Mouse (Mus musculus) skeletal muscle tissue, adult 2 months (tissue): ENCODE measurements around the gene Znrd1as.
"Not testable (repeated sequence)": the region's sequence is repeated elsewhere in the genome, so short reads cannot be mapped to it uniquely, and the experiment has no call there.

Source experiments
- DNase-seq: peaks from one replicate; pipeline ENCODE4 v3.0.0-alpha.2; 2012; ENCODE audit warnings: low read depth, low spot score

The Znrd1as gene

DNA sequence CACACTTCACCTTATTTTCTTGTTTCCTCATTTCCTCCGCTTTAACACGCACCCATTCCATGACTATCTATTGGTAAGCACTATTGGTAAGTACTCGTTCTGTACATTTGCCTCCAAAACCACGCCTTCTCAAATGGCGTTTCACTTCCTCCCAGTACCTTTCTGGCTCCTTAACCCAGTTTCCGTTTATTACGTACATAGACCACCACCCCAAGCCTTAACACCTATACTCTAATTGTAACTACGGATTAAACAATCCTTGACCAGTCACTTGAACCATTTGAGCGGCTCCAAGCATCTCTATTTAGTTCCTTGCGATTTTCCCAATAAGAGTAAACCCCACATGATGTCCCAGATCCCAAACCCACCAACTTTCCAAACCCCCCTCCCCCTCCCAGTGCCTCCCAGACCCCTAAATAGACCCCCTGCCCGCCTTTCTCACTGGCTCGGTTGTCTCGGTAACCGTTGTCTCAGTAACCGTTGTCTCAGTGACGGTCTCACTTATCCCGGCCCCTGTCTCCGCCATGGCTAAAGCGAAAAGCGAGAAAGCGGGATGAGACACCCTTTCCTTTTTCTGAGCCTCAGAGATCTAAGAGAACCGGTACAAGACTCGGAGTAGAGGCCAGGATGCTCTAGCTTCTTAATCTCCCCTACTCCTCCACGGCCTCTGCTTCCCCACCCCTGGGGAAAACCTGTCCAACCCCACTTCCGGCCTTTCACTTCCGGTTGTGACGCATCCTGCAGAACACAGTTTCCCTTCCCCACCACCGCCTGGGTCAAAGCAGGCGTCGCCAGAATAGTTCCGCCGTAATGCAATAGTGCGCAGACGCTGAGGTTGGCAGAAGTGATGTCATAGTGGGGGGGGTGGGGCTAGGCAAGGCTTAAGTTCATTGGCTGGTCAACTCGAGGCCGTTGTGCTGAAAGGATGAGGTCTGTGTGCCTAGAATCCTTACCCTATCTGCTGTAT lies 7.1 kb upstream of the Znrd1as start, which contains the start of gene Ppp1r11:
TSS of gene Ppp1r11 (minus strand) at position 761 of the 967 bp plus-strand sequence.
- DNase-seq, result peak; percentile 97

DNA sequence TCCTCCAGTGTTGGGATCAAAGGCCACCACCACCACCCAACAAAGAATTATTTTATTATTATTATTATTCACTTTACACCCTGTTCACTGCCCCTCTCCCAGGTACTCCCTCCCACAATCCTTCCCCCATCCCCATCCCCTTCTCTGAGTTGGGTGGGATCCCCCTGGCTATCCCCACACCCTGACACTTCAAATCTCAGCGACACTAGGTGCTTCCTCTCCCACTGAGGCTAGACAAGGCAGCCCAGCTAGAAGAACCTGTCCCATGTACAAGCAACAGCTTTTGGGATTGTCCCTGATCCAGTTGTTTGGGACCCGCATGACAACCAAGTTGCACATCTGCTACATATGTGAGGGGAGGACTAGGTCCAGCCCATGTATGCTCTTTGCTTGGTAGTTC lies 5.8 kb upstream of the Znrd1as start:
- DNase-seq, result no peak

DNA sequence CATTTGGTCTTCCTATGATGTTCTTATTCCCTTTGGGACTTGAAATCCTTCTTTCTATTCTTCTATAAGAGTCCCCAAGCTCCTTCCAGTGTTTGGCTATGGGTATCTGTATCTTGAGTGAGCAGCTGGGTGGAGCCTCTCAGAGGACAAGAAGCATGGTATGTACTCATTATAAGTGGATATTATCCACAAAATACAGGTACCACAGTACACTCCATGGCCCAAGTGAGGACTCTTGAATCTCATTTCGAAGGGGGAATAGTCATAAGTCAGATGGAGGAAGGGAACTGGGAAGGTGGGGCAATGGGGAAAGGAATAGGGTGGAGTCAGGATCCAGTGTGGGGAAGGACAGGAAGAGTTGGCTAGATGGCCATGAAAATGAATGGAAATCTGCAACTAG lies 5.3 kb upstream of the Znrd1as start:
- DNase-seq, result no peak

DNA sequence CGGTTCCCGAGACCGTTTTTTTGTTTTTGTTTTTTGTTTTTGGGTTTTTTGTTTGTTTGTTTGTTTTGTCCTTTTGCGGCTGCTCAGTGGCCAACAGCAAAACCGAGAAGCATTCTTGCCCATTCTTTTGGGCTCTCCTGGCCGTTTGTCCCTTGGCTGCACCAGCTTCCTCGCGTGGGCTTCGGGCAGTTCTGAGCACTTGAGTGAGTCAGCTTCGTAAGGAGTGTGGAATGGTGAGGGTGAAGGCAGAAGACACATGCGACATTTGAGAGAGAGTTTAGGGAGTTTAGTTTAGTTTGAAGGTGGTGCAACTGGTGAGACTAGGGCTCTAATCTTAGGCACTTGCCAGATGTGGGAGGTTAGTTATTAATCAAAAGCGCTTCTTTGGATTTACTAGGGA lies 492 bp downstream of the Znrd1as start:
- DNase-seq, result no peak

DNA sequence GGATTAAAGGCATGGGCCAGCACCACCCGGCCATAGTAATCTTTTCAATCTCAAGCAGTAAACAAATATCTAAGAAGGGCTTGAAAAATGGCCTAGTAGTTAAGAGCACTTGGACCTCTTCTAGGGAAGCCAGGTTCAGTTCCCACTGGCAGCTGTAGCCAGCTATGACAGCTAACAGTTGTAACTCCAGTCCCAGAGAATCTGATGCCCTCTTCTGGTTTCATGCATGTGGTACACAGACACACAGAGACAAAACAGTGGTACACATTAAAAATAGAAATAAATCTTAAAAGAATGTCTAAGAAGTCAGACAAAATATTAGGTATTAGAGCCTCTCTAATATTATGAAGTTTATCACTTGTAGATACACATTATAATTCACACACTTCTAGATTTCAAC lies 2.7 kb downstream of the Znrd1as start:
- no peak for DNase-seq

DNA sequence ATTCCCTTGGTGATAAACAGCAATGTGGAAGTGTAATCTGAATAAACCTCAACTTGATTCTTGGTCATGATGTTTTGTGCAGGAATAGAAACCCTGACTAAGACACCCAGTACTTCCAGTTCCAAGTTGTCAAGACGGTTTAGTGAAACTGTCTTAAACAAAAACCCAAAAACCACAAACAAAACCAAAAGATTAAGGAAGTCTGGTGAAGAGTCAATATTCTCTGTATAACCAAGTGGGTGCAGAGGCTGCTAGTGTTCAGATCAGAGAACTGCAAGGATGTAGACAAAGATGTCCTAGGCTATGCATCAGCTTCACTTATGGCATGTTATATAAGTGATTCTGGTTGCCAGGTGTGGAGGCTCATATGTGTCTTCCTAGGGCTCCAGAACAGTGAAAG lies 8.5 kb downstream of the Znrd1as start:
- no peak for DNase-seq

DNA sequence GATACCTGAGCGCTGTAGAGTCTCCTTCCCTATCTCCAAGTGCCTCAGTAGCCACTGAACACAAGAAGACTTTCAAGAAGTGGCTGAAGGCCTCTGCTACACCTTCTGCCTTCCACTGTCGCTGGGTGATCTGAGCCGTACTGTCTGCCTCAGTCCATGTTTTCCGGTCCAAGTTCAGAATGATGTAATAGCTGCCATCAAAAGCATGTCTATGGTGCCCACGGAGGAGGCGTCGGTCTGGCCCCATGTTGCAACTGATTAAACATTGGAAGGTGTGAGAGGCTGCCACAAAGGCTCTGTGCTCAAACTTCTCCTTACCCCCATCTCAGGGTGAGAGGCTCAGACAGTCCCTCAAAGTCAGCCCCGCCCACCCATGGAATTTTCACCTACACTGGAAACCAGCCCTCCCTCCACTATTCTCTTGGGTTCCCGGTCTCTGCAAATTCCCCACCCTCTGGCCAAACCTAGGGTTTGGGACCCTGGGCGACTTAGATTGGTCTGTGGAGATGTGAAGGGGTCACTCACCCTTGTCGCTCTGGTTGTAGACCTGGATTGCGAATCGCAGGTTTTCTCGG lies 12.0 kb downstream of the Znrd1as start:
- no peak for DNase-seq

DNA sequence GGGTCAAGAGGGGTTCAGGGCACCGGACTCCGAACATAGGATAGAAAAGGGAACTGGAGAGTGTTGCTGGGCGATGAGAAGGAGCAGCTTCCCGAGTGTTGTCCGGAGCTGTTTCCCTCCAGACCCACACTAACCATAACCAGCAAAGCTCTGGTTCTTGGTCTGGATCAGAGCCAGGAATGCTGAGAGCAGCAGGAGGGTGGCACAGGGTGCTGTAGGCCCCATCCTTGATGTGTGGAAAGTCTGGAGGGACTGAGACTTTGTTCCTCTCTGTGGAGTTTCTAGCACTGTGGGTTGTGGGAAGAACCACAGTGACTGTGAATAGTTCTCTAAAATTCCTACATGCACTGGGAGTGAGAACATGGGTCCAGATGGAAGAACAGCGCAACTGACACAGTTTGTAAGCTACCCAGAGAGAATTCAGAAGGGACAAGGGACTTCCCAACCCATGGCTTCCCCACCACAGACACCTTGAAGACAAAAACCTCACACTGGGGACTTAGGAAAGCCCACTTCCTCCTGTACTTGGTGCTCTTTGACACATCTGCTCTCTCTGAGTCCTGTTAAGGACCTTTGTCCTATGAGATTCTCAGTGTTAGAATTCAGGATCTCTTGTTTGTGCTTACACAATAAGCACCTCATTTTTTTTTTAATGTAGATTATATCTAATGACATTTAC lies 12.9 kb downstream of the Znrd1as start:
- no peak for DNase-seq

DNA sequence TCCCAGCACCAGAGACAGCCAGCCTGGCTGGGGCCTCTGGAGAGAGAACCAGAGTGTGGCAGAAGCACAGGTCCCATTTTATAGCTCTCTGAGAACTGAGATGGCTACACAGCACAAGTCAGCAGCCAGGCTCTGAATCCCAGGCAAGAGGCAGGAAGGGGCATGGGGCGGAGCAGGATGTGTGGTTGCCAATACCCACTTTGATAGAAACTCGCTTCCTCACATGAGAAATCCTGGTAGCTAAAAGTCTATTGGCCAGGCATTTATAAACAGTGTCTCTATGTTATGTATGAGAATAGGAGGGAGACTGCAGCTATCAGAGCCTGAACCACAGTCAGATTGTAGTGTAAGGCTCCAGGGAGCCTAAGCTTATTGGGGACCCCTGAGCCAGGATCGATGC lies 14.4 kb downstream of the Znrd1as start:
- DNase-seq, result no peak

DNA sequence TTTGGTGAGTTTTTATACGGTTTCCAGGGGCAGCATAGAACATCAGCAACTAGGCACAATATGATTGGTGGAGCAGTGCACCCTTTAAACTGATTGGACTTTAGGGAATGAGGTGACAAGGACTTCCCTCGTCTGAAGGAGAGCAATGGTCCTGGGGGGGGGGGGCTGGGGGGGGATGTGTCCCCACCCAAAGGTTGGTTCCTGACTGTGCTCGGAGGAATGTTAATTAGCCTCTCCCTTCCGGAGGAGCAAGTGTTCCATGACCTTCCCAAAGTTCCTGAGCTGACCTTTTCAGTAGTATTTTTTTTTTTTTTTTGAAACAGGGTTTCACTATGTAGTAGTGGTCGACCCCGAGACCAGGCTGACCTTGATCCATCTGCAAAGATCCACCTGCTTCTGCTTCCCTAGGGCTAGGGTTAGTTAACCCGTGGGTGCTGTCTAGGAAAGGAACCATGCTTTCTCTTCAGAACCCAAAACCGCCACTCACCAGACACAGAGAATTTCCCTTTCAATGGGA lies 14.9 kb downstream of the Znrd1as start:
- no peak for DNase-seq

DNA sequence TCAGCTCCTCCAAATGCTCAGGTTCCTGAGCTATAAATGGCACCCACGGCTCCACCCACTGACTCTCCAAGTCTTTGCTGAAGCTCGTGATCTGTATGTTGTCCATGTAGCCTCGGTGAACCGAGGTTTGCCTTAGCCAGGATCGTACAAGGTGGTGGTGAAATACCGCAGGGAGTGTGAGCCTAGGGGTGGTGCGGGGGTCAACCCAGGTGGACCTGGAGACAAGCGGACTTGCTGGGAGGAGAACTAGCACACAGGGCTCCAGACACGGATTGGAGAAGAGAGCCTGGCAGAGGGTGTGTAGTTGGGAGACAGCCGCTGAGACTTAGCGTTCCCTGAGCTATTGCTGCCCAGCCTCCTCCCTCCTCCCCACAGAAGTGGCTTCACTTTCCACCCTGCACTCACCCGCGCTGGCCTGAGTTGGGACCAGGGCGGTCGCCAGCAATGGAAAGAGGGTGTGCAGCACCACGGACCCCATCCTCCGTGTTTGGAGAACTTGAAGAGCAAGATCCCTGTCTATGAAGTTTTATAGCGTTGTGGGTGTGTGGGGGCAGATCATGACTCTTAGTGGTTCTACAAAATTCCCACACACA lies 22.9 kb downstream of the Znrd1as start, which contains the start of gene 2410137M14Rik:
TSS of gene 2410137M14Rik (minus strand) at position 17 of the 593 bp plus-strand sequence.
- DNase-seq, result peak; percentile 40

DNA sequence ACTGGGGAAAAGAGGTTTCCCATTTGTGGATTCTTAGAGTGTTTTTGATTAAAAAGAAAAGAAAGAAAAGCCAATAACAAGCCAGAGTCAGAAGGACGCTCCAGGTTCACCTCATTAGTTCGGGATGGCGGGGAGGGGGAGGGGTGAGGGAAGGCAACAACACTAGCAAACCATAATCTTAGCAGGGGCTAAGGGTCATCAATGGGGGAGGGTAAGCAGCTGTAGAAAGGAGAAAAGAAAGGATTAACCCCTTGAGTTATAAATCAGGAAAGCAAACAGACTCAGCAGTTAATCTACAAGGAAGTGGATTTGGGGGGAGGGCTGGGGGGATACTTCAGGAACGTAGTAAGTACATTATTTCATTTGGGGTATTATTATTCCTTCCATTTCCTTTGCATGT lies 23.5 kb downstream of the Znrd1as start:
- no peak for DNase-seq

DNA sequence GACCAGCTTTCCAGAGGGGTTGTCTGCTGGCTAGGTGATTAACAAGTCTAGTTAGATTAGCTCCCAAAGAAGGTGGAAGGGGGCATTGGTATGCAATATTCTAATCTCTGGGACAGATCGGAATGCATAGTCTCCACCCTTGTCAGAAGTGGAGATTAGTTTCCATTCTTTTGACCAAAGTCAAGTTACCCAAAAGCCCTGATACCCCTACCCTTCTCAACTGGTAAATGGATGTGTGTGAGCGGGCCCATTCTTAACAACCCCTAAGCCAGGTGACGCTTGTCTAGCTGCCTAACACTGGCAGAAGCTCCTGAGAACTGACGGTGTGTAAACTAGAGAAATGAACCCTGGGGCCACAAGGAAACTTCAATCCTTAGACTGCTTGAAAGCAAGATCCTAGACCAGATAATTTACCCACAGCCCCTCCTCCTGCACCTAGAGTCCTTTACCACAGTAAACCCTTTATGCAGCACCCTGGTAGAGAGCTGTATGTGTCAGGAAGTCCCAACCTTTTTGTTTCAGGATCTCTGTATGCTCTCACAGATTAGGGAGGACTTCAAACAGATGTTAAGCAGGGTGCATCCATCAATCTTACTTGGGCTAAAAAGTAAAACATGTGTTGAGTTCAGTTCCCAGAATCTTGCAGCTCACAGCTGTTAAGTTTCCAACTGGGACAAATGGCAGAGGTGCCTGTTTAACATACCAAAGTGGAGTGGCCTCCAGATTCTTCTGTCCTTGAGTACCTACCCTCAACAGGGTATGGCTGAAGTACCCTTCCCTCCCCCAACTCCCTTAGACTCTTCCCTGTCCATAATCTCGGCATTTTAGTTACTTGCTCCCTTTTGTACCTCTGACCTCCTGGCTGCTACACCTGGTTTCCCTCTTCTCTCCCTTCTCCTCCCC lies 24.1 kb downstream of the Znrd1as start:
- DNase-seq, result no peak

DNA sequence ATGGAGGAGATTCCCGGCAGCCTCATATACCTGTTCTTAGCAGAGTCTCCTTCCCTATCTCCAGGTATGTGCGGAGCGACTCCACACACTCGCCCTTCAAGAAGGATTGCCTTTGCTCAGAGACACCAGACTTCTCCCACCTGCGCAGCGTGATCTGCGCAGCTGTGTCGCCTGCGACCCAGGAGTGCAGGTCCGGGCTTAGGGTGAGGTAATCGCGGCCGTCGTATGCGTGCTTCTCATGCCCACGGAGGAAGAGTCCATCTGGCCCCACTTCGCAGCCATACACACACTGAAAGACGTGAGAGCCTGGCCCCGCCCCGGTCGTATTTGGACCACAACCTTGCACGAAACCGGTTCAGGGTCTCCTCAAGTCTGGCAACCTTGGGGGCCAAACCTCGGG lies 30.1 kb downstream of the Znrd1as start:
- DNase-seq, result no peak

DNA sequence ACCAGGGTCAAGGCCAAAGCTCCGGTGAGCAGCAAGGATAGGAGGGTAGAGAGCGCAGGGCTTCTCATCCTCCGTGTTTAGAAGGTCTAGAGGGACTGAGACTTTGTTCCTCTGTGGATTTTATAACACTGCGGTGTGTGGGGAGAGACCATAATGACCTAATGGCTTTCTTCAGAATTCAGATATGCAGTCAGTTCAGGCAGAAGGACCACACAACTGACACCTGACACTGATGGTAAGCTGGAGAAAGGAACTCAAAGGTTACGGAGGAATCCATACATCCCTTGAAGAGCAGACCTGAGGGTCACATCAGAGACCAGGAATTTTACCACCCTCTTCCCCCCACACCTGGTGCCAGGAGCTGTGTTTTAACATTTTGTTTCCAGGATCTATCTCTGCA lies 31.0 kb downstream of the Znrd1as start, which contains the start of gene H2-M5:
TSS of gene H2-M5 (minus strand) at position 101 of the 400 bp plus-strand sequence.
- no peak for DNase-seq

DNA sequence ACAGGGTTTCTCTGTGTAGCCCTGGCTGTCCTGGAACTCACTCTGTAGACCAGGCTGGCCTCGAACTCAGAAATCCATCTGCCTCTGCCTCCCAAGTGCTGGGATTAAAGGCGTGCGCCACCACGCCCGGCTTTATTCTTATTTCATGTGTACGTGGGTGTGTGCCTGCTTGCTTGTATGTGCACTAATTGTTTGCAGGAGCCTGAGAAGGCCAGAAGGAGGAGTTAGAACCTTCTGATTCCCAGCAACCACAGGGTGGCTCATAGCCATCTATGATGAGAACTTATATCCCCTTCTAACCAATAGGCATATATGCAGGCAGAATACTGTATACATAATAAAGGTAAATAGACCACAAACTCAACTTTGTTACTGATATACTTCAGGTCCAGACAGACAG lies 32.2 kb downstream of the Znrd1as start:
- DNase-seq, result not testable (repeated sequence)

DNA sequence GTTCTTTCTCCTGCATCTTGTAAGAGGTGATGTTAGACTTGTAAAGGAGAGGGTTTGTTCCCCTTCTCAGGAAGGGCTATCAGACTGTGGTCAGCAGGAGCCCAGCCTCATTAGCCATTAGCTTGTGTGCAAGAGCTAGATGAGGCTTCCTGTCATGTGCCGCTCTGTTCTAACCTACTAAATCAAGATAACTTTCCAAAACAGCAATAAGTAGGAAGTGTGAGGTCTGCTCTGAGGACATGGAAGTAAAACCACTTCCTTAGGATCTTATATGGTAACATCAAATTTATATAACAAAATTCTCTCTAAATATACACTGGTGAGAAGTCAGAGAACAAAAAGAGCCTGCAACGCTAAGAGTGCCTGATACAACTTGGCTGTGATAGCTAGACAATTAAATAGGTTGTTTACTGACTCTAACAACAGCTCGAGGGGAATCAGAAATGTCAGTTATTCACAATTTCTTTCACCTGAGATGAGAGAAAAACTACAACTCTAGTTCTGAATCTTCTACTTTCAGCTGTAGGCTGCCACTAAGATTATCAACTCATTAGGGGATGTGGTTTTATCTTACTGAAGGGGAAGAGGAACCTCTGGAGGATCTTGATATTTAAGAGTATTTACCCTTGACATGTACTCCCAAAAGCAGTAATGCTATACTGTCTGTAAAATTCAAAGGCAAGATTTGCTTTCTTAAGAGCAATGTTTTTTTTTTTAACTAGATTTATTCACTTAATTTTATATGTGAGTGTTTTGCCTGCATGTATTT lies 34.1 kb downstream of the Znrd1as start:
- DNase-seq, result no peak

DNA sequence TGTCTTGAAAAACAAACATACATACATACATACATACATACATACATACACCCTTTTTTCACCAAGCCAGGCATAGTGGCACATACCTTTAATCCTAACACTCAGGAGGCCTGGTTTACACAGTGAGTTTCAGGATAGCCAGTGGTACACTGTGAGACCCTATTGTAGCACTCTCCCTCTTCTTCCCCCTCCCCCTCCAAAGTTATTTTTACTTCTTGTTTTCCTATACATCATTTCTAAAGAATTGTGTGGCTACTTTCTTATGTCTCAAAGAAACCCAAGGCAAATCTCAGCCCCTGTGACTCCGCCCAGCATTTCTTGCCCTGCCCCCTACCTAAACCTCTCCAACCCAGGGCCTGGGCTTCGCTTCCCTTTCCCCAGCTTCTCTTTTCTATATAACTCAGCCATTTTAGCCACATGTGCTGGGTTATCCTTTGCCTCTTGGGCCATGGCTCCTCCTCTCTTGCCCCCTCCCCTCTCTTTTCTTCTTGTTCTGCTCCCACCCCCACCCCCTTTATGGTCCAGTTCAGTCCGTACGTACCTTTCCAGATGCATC lies 35.5 kb downstream of the Znrd1as start:
- no peak for DNase-seq

DNA sequence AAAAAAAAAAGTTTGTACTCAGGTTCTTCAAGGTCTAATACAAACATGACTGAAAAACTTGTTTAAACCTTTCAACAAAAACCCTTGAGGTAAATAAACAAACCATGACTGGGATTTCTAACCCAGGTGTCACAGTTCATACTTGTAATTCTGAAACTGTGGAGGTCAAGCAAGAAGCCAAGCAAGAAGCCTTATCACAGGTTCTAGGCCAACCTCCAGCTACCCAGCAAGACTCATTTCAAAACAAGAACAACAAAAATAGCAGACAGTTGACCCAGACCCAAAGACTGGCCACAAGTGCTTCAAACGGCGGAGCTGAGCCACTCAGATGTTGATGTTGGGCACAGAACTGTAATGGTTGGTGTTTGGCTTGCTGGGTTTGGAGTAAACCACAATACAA lies 36.1 kb downstream of the Znrd1as start:
- no peak for DNase-seq

DNA sequence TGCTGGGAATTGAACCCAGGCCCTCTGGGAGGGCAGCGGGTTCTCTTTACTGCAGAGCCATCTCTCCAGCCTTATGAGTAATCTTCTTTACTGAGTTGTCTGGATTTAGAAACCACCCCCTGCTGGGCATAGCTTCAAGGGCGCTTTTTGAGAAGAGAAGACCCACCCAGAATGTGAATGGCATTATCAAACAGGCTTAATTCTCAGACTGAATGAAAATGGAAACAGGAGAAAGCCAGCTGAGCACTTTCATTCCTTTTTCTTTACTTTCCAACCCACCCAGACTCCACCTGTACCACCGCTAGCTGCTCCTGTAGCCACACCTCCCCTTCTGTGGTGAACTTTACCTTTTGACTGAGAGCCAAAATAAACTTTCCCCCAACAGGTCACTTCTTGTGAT lies 37.1 kb downstream of the Znrd1as start:
- DNase-seq, result no peak
